Mouse (Mus musculus) adrenal gland, postnatal 25 days (tissue): ENCODE data around the gene Slc7a10. TPM values are rescaled to one million over a fixed set of nuclear protein-coding genes. Genes with fewer than 3 reads are reported as not detected.
A peak's percentile ranks its signal among the peaks of the same experiment; 100 is the strongest.

Experiments used
- DNase-seq: peaks from one replicate; pipeline ENCODE4 v3.0.0; 2021; ENCODE audit warnings: mixed read lengths
- long read RNA-seq: library from polyadenylated mRNA; stranded (forward); transcript quantifications from one replicate; pipeline ENCODE4 v2.0.0, GENCODE M21; 2021
- total RNA-seq: library from RNA; stranded (reverse); gene quantifications from 2 replicates; pipeline ENCODE4 v1.2.3, GENCODE M21; 2021

Slc7a10 gene
- total RNA-seq: 2.8 and 3.0 TPM in 2 replicates
- long read RNA-seq, partial matches to known transcripts: 1 of 5 reads
- long read RNA-seq, other reads (novel, unspliced or antisense): 2 of 5 reads

DNA sequence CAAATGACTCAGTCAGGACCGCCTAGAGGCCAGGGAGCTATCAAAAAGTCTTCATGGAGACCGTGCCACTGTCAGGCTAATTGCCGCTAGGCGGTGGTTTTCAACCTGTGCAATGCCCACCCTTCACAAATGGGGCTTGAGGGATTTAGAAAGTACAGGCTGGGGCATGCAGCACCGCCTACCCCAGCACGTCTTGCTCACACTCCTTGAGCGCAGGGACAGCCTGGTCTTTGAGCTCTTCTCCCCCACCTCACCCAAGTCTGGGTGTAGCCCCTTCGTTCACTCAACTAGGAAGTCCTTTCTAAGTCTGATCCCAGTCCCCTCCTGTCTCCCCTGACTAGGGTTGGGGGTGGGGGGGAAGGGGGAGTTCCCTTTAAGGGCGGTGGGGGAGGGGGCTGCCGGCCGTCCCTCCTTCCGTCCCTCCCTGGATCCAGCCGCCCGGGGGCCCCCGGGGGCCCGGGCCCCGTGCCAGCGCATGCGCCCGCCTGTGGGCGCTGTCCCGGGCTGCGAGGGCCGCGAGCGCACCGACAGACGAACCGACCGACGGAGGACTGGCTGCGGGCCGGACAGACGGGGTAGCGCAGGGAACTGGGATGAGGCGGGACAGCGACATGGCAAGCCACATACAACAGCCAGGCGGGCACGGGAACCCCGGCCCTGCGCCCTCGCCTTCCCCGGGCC lies at the start of gene Slc7a10:
Gene Slc7a10 (plus strand): TSS at position 497 of the 681 bp plus-strand sequence.
- no peak for DNase-seq

- DNase-seq: no peak
Observed at GRCm38 (mm10) chr7:35137524-35137923, 48.7 kb upstream of the Slc7a10 start.

- no peak for DNase-seq
Observed at GRCm38 (mm10) chr7:35138481-35138880, 47.7 kb upstream of the Slc7a10 start.

- DNase-seq: no peak
Observed at GRCm38 (mm10) chr7:35139880-35140279, 46.3 kb upstream of the Slc7a10 start.

DNA sequence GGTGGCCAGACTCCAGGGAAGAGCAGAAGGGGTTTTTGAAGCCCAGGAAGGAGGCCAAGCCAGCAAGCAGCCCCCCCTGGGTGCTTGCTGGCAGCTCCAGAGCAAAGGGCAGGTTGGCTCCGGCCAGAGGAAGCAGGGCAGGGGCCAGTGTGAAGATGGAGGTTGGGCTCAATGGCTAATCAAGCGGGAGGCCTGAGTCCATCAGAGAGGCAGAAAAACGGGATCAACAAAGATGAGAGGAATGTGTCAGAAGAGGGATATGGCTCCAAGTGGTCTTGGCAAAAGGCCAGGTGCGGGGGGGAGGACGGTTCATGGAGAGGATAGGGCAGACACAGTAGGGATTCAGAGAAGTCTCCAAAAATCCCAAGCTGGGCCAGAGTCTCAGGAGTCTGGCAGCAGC lies 44.7 kb upstream of the Slc7a10 start:
- DNase-seq: no peak

GRCm38 (mm10) chr7:35142522-35142921 lies 43.7 kb upstream of the Slc7a10 start:
- DNase-seq: no peak

GRCm38 (mm10) chr7:35143864-35144618 lies 42.1 kb upstream of the Slc7a10 start:
- DNase-seq: no peak

DNA sequence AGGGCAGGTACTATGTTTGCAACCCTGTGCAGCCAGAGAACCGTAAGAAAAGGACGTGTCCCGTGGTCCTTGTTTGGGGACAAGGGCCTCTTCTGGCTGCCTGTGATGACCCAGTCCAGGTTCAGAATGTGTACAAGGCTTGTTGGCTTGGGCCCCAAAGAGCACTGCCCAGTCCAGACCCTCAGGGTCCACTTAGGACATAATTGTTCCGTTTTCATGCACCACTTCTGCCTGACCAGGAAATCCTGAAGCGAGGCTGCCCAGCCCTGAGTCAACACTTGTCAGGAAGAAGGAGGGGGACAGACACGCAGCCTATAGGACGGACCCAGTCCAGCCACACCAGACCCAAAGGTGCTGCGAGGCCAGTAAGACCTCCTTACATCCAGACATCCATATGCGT lies 41.1 kb upstream of the Slc7a10 start:
- no peak for DNase-seq

- DNase-seq: no peak
Observed at GRCm38 (mm10) chr7:35146269-35146668, 39.9 kb upstream of the Slc7a10 start.

DNA sequence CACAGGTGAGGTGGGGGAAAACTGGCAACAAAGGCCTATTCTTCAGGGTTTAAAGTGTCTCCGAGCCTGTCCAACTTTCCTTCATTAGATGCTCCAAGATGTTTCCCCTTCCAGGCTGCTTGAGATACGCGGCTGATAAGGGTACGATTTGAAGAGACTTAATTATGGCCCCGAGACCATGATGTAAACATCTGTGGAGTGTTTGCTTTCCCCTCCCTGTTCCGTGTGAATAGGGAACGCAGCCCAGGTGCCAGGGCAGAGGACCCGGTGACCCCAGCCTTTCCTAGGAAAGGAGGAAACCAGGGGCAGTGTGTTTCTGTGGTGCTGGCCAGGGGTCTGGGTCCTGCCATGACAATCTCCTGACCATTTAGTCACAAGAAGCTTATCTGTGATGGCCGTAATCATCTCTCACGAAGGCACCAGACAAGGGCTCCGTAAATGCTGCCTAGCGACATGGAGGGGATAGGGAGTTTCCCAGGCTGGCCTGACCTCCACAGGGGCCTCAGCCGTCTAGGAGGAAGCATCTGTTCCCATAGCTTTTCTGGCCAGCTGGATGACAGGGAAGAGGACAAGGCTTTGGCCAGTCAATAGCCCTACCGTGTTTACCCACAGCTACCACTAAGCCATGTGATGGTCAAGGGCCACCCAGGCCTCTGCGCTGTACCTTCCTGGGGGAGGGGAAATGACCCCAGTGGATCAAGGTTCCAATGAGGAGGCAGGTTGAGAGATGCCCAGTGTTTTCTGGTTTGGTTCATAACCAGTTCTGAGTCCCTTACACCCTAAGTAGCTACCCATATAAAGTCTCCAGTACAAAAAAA lies 36.4 kb upstream of the Slc7a10 start:
- DNase-seq: no peak

GRCm38 (mm10) chr7:35150860-35151259 lies 35.3 kb upstream of the Slc7a10 start:
- DNase-seq: no peak

GRCm38 (mm10) chr7:35154449-35154848 lies 31.7 kb upstream of the Slc7a10 start:
- DNase-seq: no peak

- no peak for DNase-seq
Observed at GRCm38 (mm10) chr7:35156561-35157477, 29.4 kb upstream of the Slc7a10 start.

DNA sequence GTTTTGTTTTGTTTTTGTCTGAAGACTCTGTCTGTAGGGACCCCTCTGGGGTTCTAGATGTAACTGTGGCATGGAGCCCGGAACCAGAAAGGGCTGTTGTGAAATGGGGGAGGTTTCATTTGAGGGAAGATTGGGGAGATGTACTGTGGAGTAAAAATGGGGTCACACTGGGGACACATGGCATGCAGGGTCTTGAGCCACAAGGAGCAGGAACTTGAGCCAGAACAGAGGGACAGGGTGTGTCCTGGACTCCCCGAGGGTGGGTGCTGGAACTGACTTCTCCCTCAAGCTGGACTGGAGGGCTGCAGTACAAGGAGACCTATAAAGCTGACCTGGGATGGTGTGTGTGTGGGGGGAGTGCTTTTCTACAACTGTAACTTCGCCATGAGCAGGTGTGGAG lies 28.7 kb upstream of the Slc7a10 start:
- DNase-seq: no peak

DNA sequence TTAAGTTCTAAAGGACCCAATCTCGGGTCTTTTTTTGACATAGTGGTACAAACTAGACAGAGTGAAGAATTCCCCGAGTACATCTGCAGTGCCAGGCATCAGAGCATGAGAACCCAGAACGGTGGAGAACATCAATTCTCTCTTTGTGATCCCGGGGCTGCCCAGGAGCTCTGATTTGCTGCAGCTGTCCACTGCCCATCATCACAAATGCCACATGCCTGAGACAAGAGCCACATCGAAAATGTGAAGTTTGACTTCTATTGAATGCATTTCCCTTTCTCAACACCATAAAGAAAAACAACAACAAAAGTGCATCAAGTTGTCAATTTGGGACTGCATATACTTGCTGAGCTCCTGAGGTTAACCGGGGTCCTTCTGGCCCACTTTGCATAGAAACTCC lies 23.7 kb upstream of the Slc7a10 start:
- no peak for DNase-seq

DNA sequence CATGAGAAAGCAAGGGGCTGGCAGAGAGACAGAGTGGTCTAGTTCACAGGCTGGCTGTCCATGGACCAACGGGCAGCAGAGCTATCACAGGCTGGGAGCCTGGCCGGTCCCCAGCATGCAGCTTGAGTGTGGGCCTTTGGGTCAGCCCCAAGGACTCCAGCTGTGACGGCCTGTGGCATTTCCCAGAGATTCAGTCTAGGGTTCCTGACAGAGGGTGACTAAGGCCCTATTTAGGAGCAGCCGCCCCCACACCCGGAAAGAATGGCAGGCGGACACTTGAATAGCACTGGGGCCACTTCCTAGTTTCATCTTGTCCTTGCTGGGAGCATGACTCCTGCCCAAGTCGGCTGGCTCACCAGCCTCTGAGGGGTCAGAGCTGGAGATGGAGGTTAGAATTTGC lies 22.6 kb upstream of the Slc7a10 start:
- DNase-seq: no peak

GRCm38 (mm10) chr7:35164131-35164530 lies 22.1 kb upstream of the Slc7a10 start:
- DNase-seq: no peak

DNA sequence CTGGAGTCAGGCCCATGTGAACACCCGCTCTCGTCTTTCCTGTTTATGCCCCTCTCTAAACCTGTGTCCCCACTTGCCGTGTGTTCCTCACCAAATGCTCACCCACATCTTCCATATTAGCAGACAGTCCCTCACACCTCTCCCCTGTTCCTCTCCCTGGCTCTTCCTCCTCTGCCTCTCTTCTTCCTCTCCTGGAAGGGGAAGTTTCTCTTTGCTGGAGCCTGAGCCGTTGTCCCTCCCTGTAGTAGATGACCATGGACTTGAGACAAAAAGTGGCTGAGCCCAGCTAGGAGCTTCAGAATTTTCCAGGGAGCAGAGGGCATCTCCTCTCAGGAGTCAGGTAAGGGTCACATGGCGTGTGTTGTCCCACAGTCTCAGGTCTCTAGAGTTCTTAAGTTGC lies 19.2 kb upstream of the Slc7a10 start:
- no peak for DNase-seq

DNA sequence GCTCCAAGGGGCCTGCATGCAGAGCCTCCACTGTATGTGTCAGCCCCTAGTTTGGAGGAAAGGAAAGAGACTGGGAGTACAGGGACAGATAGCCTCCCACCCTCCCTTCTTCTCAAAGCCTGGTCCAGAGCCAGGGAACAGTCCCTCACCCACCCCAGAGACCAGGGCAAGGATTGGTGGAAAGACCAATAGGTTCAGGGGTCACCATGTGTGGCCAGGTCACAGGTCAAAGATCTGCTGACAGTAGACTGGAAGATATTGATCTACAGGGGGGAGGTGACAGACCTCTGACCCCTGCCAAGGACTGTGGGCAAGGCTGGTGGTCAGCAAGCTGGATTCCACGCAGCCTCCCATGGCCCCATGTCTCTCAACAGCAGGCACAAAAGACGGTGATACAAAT lies 18.3 kb upstream of the Slc7a10 start:
- DNase-seq: no peak

GRCm38 (mm10) chr7:35169341-35169740 lies 16.8 kb upstream of the Slc7a10 start:
- peak; percentile 90 for DNase-seq

DNA sequence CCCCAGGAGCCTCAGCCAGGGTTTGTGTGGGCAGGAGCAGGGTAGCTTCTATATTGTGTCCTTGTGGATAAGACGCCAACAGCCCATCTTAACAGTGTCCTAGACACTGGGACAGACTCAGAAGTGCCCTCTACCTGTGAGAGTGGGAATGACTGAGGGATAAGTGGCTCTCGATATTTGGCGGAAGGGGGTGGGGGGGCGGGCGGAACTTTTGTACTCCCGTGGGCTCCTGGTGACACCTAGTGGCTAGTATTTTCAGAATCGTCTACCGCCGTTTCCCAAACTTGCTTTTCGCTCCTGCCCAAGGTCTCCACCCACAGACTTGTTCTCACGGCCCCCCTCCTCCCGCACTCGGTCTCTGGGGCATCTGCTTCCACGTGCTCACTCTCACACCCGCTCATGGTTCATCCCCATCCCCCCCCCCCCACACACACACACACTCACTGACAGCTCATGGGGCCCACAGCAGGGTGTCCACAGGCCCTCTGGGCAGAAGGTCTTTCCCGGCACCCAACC lies 14.3 kb upstream of the Slc7a10 start:
- peak; percentile 63 for DNase-seq

GRCm38 (mm10) chr7:35172519-35172918 lies 13.7 kb upstream of the Slc7a10 start:
- peak; percentile 41 for DNase-seq
